Mouse (Mus musculus) monocyte, adult 5-6 weeks (primary cell): ENCODE measurements around the gene Mboat1. TPM values are rescaled to one million over a fixed set of nuclear protein-coding genes. Genes with fewer than 3 reads are reported as not detected.
A peak's percentile ranks its signal among the peaks of the same experiment; 100 is the strongest.

Experiments used
- ATAC-seq: fragments of 153-309, 156-312 bp; replicated peaks from 2 replicates; pipeline ENCODE4 v1.8.0; 2017; ENCODE audit warnings: mild to moderate bottlenecking; ENCODE audit not compliant: low TSS enrichment, insufficient number of reproducible peaks, severe bottlenecking, poor library complexity, low FRiP score
- total RNA-seq: library from RNA; stranded (forward); fragments of 200-1000, 200-491, 200-594 nt; gene quantifications from 3 replicates; pipeline ENCODE4 v1.2.3, GENCODE M21; 2017

The Mboat1 gene
- total RNA-seq, 1 experiment from 2014 or later = 22.8 TPM

DNA sequence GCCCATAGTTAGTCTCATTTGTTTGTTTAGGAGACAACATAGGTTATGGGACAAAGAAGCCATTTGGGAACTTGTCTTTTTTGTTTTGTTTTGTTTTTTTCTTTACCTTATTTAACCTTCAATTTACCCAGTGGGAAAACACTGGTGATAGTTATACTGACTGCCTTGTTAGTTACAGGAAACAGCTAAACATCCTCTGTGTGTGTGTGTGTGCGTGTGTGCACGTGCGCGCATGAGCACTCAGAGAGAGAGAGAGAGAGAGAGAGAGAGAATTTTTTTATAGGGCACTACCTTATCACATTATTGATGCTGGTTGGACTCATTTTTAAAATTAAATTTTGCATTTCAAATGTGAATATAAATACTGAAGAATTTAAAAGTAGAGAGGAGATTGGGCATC lies 38.3 kb downstream of the Mboat1 start:
- ATAC-seq = no peak

- no peak for ATAC-seq
Observed at GRCm38 (mm10) chr13:30177356-30177755, 41.1 kb downstream of the Mboat1 start.

- no peak for ATAC-seq
Observed at GRCm38 (mm10) chr13:30185549-30185948, 49.3 kb downstream of the Mboat1 start.

GRCm38 (mm10) chr13:30185959-30186358 lies 49.7 kb downstream of the Mboat1 start:
- no peak for ATAC-seq

- ATAC-seq = no peak
Observed at GRCm38 (mm10) chr13:30186456-30186855, 50.2 kb downstream of the Mboat1 start.

DNA sequence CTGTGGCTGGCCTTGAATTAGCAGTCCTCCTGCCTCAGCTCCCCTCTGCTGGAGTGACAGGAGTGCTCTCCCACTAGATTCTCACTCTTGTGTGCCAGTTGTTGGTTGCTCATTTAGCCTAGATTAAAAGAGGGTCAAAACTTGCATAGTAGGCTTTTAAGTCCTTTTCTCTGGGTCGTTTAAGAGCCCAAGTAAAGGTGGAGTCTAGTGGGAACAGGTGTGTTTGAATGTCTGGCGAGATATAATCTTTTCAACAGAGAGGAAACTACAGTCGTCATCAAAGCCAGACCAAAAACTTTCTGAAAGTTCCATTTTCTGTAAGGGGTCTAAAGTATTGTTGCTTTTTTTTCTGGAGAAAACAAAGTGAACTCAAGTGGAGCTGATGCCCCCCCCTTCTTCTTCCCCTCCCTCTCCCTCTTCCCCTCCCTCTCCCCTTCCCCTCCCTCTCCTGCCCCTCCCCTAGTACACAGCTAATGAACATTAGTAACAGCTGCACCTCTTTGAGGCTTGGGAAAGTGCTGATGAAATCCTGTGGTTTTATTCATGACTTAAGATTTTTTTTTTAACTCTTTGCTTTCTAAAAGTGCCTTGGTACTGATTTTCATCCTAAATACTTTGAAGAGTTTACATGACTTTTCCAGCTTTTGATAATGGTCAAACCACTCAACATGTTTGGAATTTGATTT lies 55.9 kb downstream of the Mboat1 start:
- ATAC-seq = no peak

GRCm38 (mm10) chr13:30193363-30193762 lies 57.1 kb downstream of the Mboat1 start:
- peak; percentile 62; the same call in 1 of the 2 replicates for ATAC-seq

DNA sequence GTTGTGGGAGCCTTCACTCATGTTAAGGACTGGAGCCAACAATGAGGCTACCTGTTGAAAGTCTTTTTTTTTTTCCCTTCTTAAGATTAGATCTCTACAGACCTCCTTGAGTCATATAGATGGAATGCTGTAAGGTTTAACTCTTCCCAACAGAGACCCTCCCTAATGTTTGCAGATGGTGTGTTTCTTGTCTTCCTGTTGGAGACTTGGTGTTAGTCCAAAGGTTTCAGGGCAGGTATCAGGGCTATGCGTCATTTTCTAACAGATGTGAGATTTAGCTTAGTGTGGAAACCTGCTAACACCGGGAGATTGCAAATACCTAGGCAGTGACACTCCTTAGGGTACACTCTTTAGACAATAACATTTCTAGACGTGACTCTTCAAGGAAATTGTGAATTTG lies 58.5 kb downstream of the Mboat1 start:
- ATAC-seq = no peak

GRCm38 (mm10) chr13:30196661-30197060 lies 60.4 kb downstream of the Mboat1 start:
- ATAC-seq = no peak

GRCm38 (mm10) chr13:30198101-30198570 lies 61.8 kb downstream of the Mboat1 start:
- ATAC-seq = peak; percentile 55; the same call in 1 of the 2 replicates

- no peak for ATAC-seq
Observed at GRCm38 (mm10) chr13:30199821-30200220, 63.5 kb downstream of the Mboat1 start.

DNA sequence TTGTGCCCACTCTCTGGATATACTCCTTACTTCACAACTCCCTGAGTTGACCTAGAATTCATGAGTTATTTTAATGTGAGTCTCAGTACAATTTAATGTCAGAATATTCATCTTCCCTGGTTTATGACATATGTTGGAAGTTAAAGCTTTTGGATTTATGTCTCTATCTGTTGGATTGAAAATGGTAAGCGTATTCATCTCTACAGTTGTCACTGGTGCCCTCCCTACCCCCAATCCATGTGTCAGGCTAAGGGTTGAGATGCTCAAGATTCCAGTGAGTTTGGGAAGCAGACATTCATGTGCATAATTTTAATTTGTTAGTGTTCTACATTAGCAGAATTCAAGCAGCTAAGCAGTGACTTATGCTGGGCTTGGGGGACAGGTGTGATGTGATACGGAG lies 64.4 kb downstream of the Mboat1 start:
- no peak for ATAC-seq

DNA sequence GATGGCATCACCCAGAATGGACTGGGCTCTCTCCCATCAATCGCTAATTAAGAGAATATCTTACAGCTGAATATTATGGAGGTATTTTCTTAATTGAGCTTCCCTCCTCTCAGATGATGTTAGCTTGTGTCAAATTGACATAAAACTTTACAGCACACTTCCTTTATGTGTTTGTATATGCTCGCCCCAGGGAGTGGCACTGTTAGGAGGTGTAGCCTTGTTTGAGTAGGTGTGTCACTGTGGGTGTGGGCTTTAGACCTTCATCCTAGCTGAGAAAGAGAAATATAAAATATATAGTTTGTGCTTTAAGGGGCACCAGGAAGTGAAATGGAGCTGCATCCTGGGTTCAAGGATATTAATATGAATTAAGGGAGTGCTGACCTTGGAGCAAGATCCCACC lies 66.7 kb downstream of the Mboat1 start:
- ATAC-seq = no peak

GRCm38 (mm10) chr13:30208176-30208575 lies 71.9 kb downstream of the Mboat1 start:
- no peak for ATAC-seq

DNA sequence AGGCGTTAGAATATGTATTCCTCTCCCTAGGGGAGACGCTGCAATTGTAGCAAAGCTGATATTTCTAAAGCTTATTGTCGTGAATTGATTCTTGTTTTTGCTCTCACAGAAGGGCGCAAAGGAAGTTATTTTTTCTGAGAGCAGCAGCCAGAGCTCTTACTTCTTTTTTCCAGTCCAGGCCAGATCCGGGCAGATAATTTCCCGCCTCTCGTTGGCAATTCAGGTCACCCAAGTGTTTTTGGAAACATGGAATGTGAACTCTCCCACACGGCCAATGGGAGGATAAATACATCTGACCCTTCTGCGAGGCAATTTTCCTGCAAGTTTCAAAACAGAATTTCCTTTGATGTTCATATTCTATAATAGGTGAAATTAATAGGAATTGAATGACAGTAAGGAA lies 77.0 kb downstream of the Mboat1 start:
- no peak for ATAC-seq

DNA sequence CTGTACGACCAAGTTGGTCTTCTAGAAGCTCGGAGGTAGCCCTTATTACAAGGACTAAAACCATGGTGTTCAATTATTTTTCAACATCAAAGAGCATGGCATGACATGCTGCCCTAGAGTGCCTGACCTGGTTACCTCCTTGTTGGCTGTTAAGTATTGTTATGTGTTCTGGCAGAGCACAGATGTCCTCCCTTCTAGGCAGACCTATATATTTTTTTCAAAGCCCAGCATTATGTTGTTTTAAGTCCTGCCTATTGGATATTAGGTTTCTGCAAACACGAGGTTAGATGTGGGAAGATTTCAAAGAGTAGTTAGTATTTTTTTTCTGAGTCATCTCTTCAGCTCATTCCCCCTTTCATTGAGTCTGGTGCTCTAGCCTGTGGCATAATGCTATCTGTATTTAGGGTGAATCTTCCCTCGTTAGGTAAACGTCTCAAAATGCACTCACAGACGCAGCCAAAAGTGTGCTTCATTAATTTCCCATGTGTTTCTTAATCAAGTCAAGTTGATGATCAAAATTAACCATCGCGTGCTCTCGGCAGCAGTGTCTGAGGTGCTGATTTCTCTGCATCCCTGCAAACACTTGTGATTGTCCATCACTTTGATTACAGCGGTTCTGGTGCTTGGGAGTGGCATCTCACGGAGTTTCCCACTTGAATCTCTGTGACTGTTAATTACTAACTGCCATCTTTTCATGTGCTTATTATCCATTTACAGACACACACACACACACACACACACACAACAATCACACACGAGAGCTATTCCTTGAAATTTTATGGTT lies 81.5 kb downstream of the Mboat1 start:
- no peak for ATAC-seq

GRCm38 (mm10) chr13:30219597-30219996 lies 83.3 kb downstream of the Mboat1 start:
- ATAC-seq = no peak

- no peak for ATAC-seq
Observed at GRCm38 (mm10) chr13:30221316-30221715, 85.0 kb downstream of the Mboat1 start.

- no peak for ATAC-seq
Observed at GRCm38 (mm10) chr13:30224114-30224513, 87.8 kb downstream of the Mboat1 start.

GRCm38 (mm10) chr13:30224659-30225058 lies 88.4 kb downstream of the Mboat1 start:
- ATAC-seq = no peak
